Mouse (Mus musculus) ES-E14 (cell line): ENCODE data around the gene Itgb5.

Experiments
- CHD2 ChIP-seq: IDR thresholded peaks from 2 replicates; pipeline ENCODE4 v1.6.1; 2014; ENCODE audit warnings: mild to moderate bottlenecking, low read depth, low read length, inconsistent platforms
- ZC3H11A ChIP-seq: IDR thresholded peaks from 2 replicates; pipeline ENCODE4 v1.6.1; 2012; ENCODE audit warnings: low read depth, mild to moderate bottlenecking, inconsistent platforms, low read length, borderline replicate concordance
- ZNF384 ChIP-seq: IDR thresholded peaks from 2 replicates; pipeline ENCODE4 v1.6.1; 2012; ENCODE audit warnings: low read depth, low read length, inconsistent platforms

DNA sequence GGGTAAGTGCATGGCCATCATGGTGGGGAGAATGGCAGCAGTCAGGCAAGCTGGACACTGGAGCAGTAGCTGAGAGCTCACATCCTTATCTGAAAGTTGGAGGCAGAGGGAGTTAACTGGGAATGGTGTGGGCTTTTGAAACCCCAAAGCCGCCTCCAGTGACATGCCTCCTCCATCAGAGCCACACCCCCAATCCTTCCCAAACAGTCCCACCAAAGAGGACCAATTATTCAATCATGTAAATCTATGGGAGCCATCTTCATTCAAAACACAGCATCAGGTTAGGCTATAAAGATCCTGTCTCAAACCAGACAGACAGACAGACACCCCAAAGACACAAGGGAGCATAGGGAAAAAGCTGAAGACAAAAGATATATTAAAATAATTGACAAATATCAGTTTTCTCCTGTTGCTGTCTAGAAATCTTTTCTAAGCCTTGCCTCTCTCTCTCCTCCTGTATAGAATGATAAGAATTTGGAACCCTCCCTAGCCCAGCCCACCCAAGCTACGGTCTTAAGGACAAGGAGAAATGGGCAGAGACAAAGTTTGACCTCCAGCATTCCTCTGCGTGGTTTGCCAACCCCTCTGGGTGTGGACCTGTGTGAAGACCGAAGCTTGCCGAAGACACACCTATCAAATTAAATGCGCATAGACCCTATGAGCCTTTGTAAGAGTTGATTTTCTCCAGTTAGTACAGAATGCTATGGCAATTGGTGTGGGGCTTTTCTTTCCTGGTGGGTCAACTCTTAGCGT, 10.9 kb upstream of the Itgb5 start:
- TF ChIP-seq ZNF384 (no peak), ZC3H11A (no peak), CHD2 (no peak)
